Mouse (Mus musculus): ENCODE measurements around the gene Zp1. TPM values are rescaled to one million over a fixed set of nuclear protein-coding genes. Genes with fewer than 3 reads are reported as not detected.

Zp1 gene
- total and polyA plus RNA-seq, 3 experiments: 0.26 TPM; not detected in 2

GRCm38 (mm10) chr19:10867946-10868622 is 52.3 kb downstream of the Zp1 start:
- dilution Hi-C loops (cut with MboI; ENCODE audit: extremely low pct_ligation_motif_present, extremely low pct_unique_long_range_greater_than_20kb, low sequenced_read_pairs) (no loop called here), in situ Hi-C loops (cut with MboI; ENCODE audit: low pct_ligation_motif_present, low pct_unique_long_range_greater_than_20kb, low sequenced_read_pairs) (no loop called here)
- no peak overlapping the region for H3K27ac ChIP-seq (ENCODE audit: insufficient read depth, low read depth)
- no peak for DNase-seq (ENCODE audit: extremely low read depth)
- peaks cover 24 to 38% of the 10 kb centered on the region in 2 experiments for H3K36me3 ChIP-seq (replicated peaks in 1 of 2; ENCODE audit: control insufficient read depth in 1 of 2, insufficient read depth in 1 of 2, low read length in 1 of 2)
- H3K79me2 ChIP-seq (replicated peaks; ENCODE audit: control insufficient read depth, extremely low read depth, insufficient read depth, poor library complexity, severe bottlenecking): no peaks in the 10 kb centered on the region
- no peak for TF ChIP-seq MYC (IDR thresholded peaks at IDR 0.05; ENCODE audit: low read depth, low read length)
- no peak for TF ChIP-seq MAFK (IDR thresholded peaks at IDR 0.05; ENCODE audit: insufficient replicate concordance, low read length)
- TF ChIP-seq SMC3 (IDR thresholded peaks at IDR 0.05; ENCODE audit: low read depth, low read length): no peak
- H3K4me2 ChIP-seq (ENCODE audit: insufficient read depth, low read depth, poor library complexity, severe bottlenecking): no peak overlapping the region
- H3K27me3 ChIP-seq (replicated peaks): no peaks in the 10 kb centered on the region
- H3K9ac ChIP-seq (ENCODE audit: insufficient read depth, low read depth): no peak overlapping the region
- no peak overlapping the region for H3K4me3 ChIP-seq (replicated peaks in 1 of 3; ENCODE audit: low read depth in 2 of 3, low read length in 2 of 3, poor library complexity in 1 of 3)
- no peaks in the 10 kb centered on the region for H3K4me1 ChIP-seq (ENCODE audit: control insufficient read depth in 1 of 2, insufficient read depth in 2 of 2)
- H3K9me3 ChIP-seq (replicated peaks; ENCODE audit: low read length): no peaks in the 10 kb centered on the region

- H3K9me3 ChIP-seq (replicated peaks; ENCODE audit: low read length): no peaks in the 10 kb centered on the region
- no peaks in the 10 kb centered on the region for H3K27me3 ChIP-seq (replicated peaks)
- dilution Hi-C loops (cut with MboI; ENCODE audit: extremely low pct_ligation_motif_present, extremely low pct_unique_long_range_greater_than_20kb, low sequenced_read_pairs) (no loop called here), in situ Hi-C loops (cut with MboI; ENCODE audit: low pct_ligation_motif_present, low pct_unique_long_range_greater_than_20kb, low sequenced_read_pairs) (no loop called here)
- H3K4me3 ChIP-seq (replicated peaks in 1 of 3; ENCODE audit: low read depth in 2 of 3, low read length in 2 of 3, poor library complexity in 1 of 3): no peak overlapping the region
- peaks cover 7 to 21% of the 10 kb centered on the region in 2 experiments for H3K36me3 ChIP-seq (replicated peaks in 1 of 2; ENCODE audit: control insufficient read depth in 1 of 2, insufficient read depth in 1 of 2, low read length in 1 of 2)
- peaks cover 0 to 6% of the 10 kb centered on the region in 2 experiments; a peak in 1 of 4 replicates for H3K4me1 ChIP-seq (ENCODE audit: control insufficient read depth in 1 of 2, insufficient read depth in 2 of 2)
- no peak for TF ChIP-seq MAZ (IDR thresholded peaks at IDR 0.05; ENCODE audit: low read depth, low read length)
- TF ChIP-seq NRF1 (IDR thresholded peaks at IDR 0.05; ENCODE audit: low read depth, low read length): no peak
- TF ChIP-seq JUN (IDR thresholded peaks at IDR 0.05; ENCODE audit: insufficient read depth, low read depth, low read length): no peak
- no peak for TF ChIP-seq BHLHE40 (IDR thresholded peaks at IDR 0.05; ENCODE audit: low read depth, low read length)
- TF ChIP-seq TBP (conservative IDR thresholded peaks at IDR 0.05; ENCODE audit: low read depth, low read length): no peak
- TF ChIP-seq JUND (conservative IDR thresholded peaks at IDR 0.05; ENCODE audit: low read depth, low read length): no peak
- TF ChIP-seq MAX (IDR thresholded peaks at IDR 0.05; ENCODE audit: low read length): no peak
- TF ChIP-seq IRF4 (IDR thresholded peaks at IDR 0.05; ENCODE audit: low read depth, low read length): no peak
- no peak for TF ChIP-seq POLR2AphosphoS2 (IDR thresholded peaks at IDR 0.05; ENCODE audit: low read depth, low read length)
- no peak for TF ChIP-seq USF1 (IDR thresholded peaks at IDR 0.05; ENCODE audit: low read depth, low read length)
- TF ChIP-seq NELFE (IDR thresholded peaks at IDR 0.05; ENCODE audit: low read depth, low read length): no peak
- no peak overlapping the region for H3K9ac ChIP-seq (ENCODE audit: insufficient read depth, low read depth)
- no peak for DNase-seq (ENCODE audit: extremely low read depth)
- no peak overlapping the region for H3K27ac ChIP-seq (ENCODE audit: insufficient read depth, low read depth)
- H3K4me2 ChIP-seq (ENCODE audit: insufficient read depth, low read depth, poor library complexity, severe bottlenecking): no peak overlapping the region
- no peaks in the 10 kb centered on the region for H3K79me2 ChIP-seq (replicated peaks; ENCODE audit: control insufficient read depth, extremely low read depth, insufficient read depth, poor library complexity, severe bottlenecking)
Measured at GRCm38 (mm10) chr19:10866351-10866750, 54.1 kb downstream of the Zp1 start.

Other genes starting within 250 kb of the Zp1 start
- 0.08 TPM in 1 of 2 replicates, not detected in the other for gene Pga5, start 242.6 kb downstream of the Zp1 start, total RNA-seq (2012; rRNA removed)
- gene Pga5, start 242.6 kb downstream of the Zp1 start, total RNA-seq (2014; rRNA removed): not detected in 2 replicates
- gene Pga5, start 242.6 kb downstream of the Zp1 start, polyA plus RNA-seq (2012; ENCODE audit: insufficient read length, low read depth): not detected in 2 replicates
- 9.5 and 10.8 TPM in 2 replicates for gene Vps37c, start 231.9 kb downstream of the Zp1 start, total RNA-seq (2012; rRNA removed)
- gene Vps37c, start 231.9 kb downstream of the Zp1 start, total RNA-seq (2014; rRNA removed): 4.9 and 6.2 TPM in 2 replicates
- gene Vps37c, start 231.9 kb downstream of the Zp1 start, polyA plus RNA-seq (2012; ENCODE audit: insufficient read length, low read depth): 13.0 and 13.4 TPM in 2 replicates
- gene Cd5, start 181.6 kb downstream of the Zp1 start, total RNA-seq (2012; rRNA removed): 8.7 and 9.9 TPM in 2 replicates
- 17.7 and 20.7 TPM in 2 replicates for gene Cd5, start 181.6 kb downstream of the Zp1 start, total RNA-seq (2014; rRNA removed)
- 46.8 and 51.4 TPM in 2 replicates for gene Cd5, start 181.6 kb downstream of the Zp1 start, polyA plus RNA-seq (2012; ENCODE audit: insufficient read length, low read depth)
- gene Cd6, start 90.6 kb downstream of the Zp1 start, total RNA-seq (2012; rRNA removed): 0.08 and 0.17 TPM in 2 replicates
- 0.09 and 0.15 TPM in 2 replicates for gene Cd6, start 90.6 kb downstream of the Zp1 start, total RNA-seq (2014; rRNA removed)
- gene Cd6, start 90.6 kb downstream of the Zp1 start, polyA plus RNA-seq (2012; ENCODE audit: insufficient read length, low read depth): 0.73 and 1.3 TPM in 2 replicates
- gene Slc15a3, start 80.9 kb downstream of the Zp1 start, total RNA-seq (2012; rRNA removed): 84.5 and 86.7 TPM in 2 replicates
- 89.3 and 94.3 TPM in 2 replicates for gene Slc15a3, start 80.9 kb downstream of the Zp1 start, total RNA-seq (2014; rRNA removed)
- gene Slc15a3, start 80.9 kb downstream of the Zp1 start, polyA plus RNA-seq (2012; ENCODE audit: insufficient read length, low read depth): 217 and 219 TPM in 2 replicates
- 2.0 and 2.9 TPM in 2 replicates for gene Tmem132a, start 50.7 kb downstream of the Zp1 start, total RNA-seq (2012; rRNA removed)
- gene Tmem132a, start 50.7 kb downstream of the Zp1 start, total RNA-seq (2014; rRNA removed): 0.05 TPM in 1 of 2 replicates, not detected in the other
- 20.2 and 22.9 TPM in 2 replicates for gene Tmem132a, start 50.7 kb downstream of the Zp1 start, polyA plus RNA-seq (2012; ENCODE audit: insufficient read length, low read depth)
- 32.9 and 34.0 TPM in 2 replicates for gene Tmem109, start 38.6 kb downstream of the Zp1 start, total RNA-seq (2012; rRNA removed)
- gene Tmem109, start 38.6 kb downstream of the Zp1 start, total RNA-seq (2014; rRNA removed): 14.8 and 17.9 TPM in 2 replicates
- 46.3 and 51.5 TPM in 2 replicates for gene Tmem109, start 38.6 kb downstream of the Zp1 start, polyA plus RNA-seq (2012; ENCODE audit: insufficient read length, low read depth)
- 115 and 153 TPM in 2 replicates for gene Prpf19, start 25.4 kb downstream of the Zp1 start, total RNA-seq (2012; rRNA removed)
- gene Prpf19, start 25.4 kb downstream of the Zp1 start, total RNA-seq (2014; rRNA removed): 357 and 364 TPM in 2 replicates
- gene Prpf19, start 25.4 kb downstream of the Zp1 start, polyA plus RNA-seq (2012; ENCODE audit: insufficient read length, low read depth): 244 and 355 TPM in 2 replicates
- gene Ptgdr2, start 16.5 kb upstream of the Zp1 start, total RNA-seq (2012; rRNA removed): 0.13 and 0.17 TPM in 2 replicates
- gene Ptgdr2, start 16.5 kb upstream of the Zp1 start, total RNA-seq (2014; rRNA removed): not detected in 2 replicates
- not detected in 2 replicates for gene Ptgdr2, start 16.5 kb upstream of the Zp1 start, polyA plus RNA-seq (2012; ENCODE audit: insufficient read length, low read depth)
- gene Ccdc86, start 28.6 kb upstream of the Zp1 start, total RNA-seq (2012; rRNA removed): 10.8 and 18.6 TPM in 2 replicates
- gene Ccdc86, start 28.6 kb upstream of the Zp1 start, total RNA-seq (2014; rRNA removed): 8.5 and 9.5 TPM in 2 replicates
- 36.8 and 44.8 TPM in 2 replicates for gene Ccdc86, start 28.6 kb upstream of the Zp1 start, polyA plus RNA-seq (2012; ENCODE audit: insufficient read length, low read depth)
- gene Ms4a10, start 54.0 kb upstream of the Zp1 start, total RNA-seq (2012; rRNA removed): not detected in 2 replicates
- not detected in 2 replicates for gene Ms4a10, start 54.0 kb upstream of the Zp1 start, total RNA-seq (2014; rRNA removed)
- not detected in 2 replicates for gene Ms4a10, start 54.0 kb upstream of the Zp1 start, polyA plus RNA-seq (2012; ENCODE audit: insufficient read length, low read depth)
- not detected in 2 replicates for gene Ms4a15, start 72.6 kb upstream of the Zp1 start, total RNA-seq (2012; rRNA removed)
- not detected in 2 replicates for gene Ms4a15, start 72.6 kb upstream of the Zp1 start, total RNA-seq (2014; rRNA removed)
- 0.37 TPM in 1 of 2 replicates, not detected in the other for gene Ms4a15, start 72.6 kb upstream of the Zp1 start, polyA plus RNA-seq (2012; ENCODE audit: insufficient read length, low read depth)
- gene Ms4a18, start 97.4 kb upstream of the Zp1 start, total RNA-seq (2012; rRNA removed): not detected in 2 replicates
- gene Ms4a18, start 97.4 kb upstream of the Zp1 start, total RNA-seq (2014; rRNA removed): not detected in 2 replicates
- not detected in 2 replicates for gene Ms4a18, start 97.4 kb upstream of the Zp1 start, polyA plus RNA-seq (2012; ENCODE audit: insufficient read length, low read depth)
- gene Ms4a8a, start 160.5 kb upstream of the Zp1 start, total RNA-seq (2012; rRNA removed): not detected in 2 replicates
- gene Ms4a8a, start 160.5 kb upstream of the Zp1 start, total RNA-seq (2014; rRNA removed): not detected in 2 replicates
- gene Ms4a8a, start 160.5 kb upstream of the Zp1 start, polyA plus RNA-seq (2012; ENCODE audit: insufficient read length, low read depth): not detected in 2 replicates
- gene 1700017D01Rik, start 210.2 kb upstream of the Zp1 start, total RNA-seq (2012; rRNA removed): not detected in 2 replicates
- not detected in 2 replicates for gene 1700017D01Rik, start 210.2 kb upstream of the Zp1 start, total RNA-seq (2014; rRNA removed)
- gene 1700017D01Rik, start 210.2 kb upstream of the Zp1 start, polyA plus RNA-seq (2012; ENCODE audit: insufficient read length, low read depth): not detected in 2 replicates
- not detected in 2 replicates for gene 1700025F22Rik, start 244.7 kb upstream of the Zp1 start, total RNA-seq (2012; rRNA removed)
- not detected in 2 replicates for gene 1700025F22Rik, start 244.7 kb upstream of the Zp1 start, total RNA-seq (2014; rRNA removed)
- not detected in 2 replicates for gene 1700025F22Rik, start 244.7 kb upstream of the Zp1 start, polyA plus RNA-seq (2012; ENCODE audit: insufficient read length, low read depth)